Mouse (Mus musculus): ENCODE measurements around the gene Crhr1. TPM values are rescaled to one million over a fixed set of nuclear protein-coding genes. Genes with fewer than 3 reads are reported as not detected.
A peak's percentile ranks its signal among the peaks of the same experiment; 100 is the strongest.
"Not testable (repeated sequence)": the region's sequence is repeated elsewhere in the genome, so short reads cannot be mapped to it uniquely, and the experiment has no call there.

Gene Crhr1
- total and polyA plus RNA-seq, 3 experiments: 0.11 TPM; not detected in 2

- DNase-seq: peak; percentile 68
Observed at GRCm38 (mm10) chr11:104195791-104196190, 63.1 kb downstream of the Crhr1 start.

GRCm38 (mm10) chr11:104197861-104198260 is 65.2 kb downstream of the Crhr1 start:
- peak; percentile 18 for DNase-seq

GRCm38 (mm10) chr11:104203271-104203670 is 70.6 kb downstream of the Crhr1 start:
- DNase-seq: no peak

- no peak for DNase-seq
Observed at GRCm38 (mm10) chr11:104206573-104206972, 73.9 kb downstream of the Crhr1 start.

GRCm38 (mm10) chr11:104209041-104209440 is 76.4 kb downstream of the Crhr1 start:
- DNase-seq: no peak

- DNase-seq: no peak
Observed at GRCm38 (mm10) chr11:104211251-104211650, 78.6 kb downstream of the Crhr1 start.

GRCm38 (mm10) chr11:104214128-104214527 is 81.5 kb downstream of the Crhr1 start:
- DNase-seq: not testable (repeated sequence)

- DNase-seq: no peak
Observed at GRCm38 (mm10) chr11:104218075-104218474, 85.4 kb downstream of the Crhr1 start.

- no peak for DNase-seq
Observed at GRCm38 (mm10) chr11:104220291-104220690, 87.6 kb downstream of the Crhr1 start.

GRCm38 (mm10) chr11:104221751-104222150 is 89.1 kb downstream of the Crhr1 start:
- no peak for DNase-seq

- DNase-seq: no peak
Observed at GRCm38 (mm10) chr11:104223301-104223700, 90.6 kb downstream of the Crhr1 start.

Other genes with a start within 250 kb of the Crhr1 start
- 100 to 1,000 TPM; 101 to 180 TPM for gene Nsf, start 178.8 kb upstream of the Crhr1 start, total RNA-seq (2021)
- gene Nsf, start 178.8 kb upstream of the Crhr1 start, polyA plus RNA-seq (2012; rRNA removed): 46.7 and 86.7 TPM in 2 replicates
- gene Arf2, start 166.1 kb upstream of the Crhr1 start, total RNA-seq (2021): 10 to 100 TPM; 47.2 to 54.9 TPM
- 4.5 and 4.6 TPM in 2 replicates for gene Arf2, start 166.1 kb upstream of the Crhr1 start, polyA plus RNA-seq (2012; rRNA removed)
- not detected for gene Sppl2c, start 53.5 kb downstream of the Crhr1 start, total RNA-seq (2021)
- gene Sppl2c, start 53.5 kb downstream of the Crhr1 start, polyA plus RNA-seq (2012; rRNA removed): not detected in 2 replicates
- 100 to 1,000 TPM in 1 of 2 experiments, 10 to 100 TPM in 1; 95.3 to 270 TPM for gene Mapt, start 98.5 kb downstream of the Crhr1 start, total RNA-seq (2021)
- gene Mapt, start 98.5 kb downstream of the Crhr1 start, polyA plus RNA-seq (2012; rRNA removed): 38.0 and 59.1 TPM in 2 replicates

Data from adrenal gland, adult 2 months (tissue).